Mouse (Mus musculus) pancreas, adult 10 weeks (tissue): ENCODE results near the gene P3h4. TPM values are rescaled to one million over a fixed set of nuclear protein-coding genes. Genes with fewer than 3 reads are reported as not detected.

Experiments
- polyA plus RNA-seq: library from polyadenylated mRNA; stranded (reverse); fragments of 350-450 nt; fragmentation: Illumina TruSeq; extraction: RNeasy Lipid Tissue Mini Kit (QIAGEN cat#74804); gene quantifications from one replicate; pipeline ENCODE4 v1.2.3, GENCODE M21; 2015; ENCODE audit warnings: low read depth, low replicate concordance; ENCODE audit not compliant: insufficient read depth

The P3h4 gene
- polyA plus RNA-seq, result 14.3 TPM

GRCm38 (mm10) chr11:100414021-100414913, at the start of gene P3h4:
Gene P3h4, minus strand, starts transcription at chr11:100414836.

GRCm38 (mm10) chr11:100441797-100442196, 27.2 kb upstream of the P3h4 start, which contains the start of the genes Nt5c3b and Klhl10:
Gene Nt5c3b, minus strand, starts transcription at chr11:100441808.
Gene Klhl10, plus strand, starts transcription at chr11:100441917.

GRCm38 (mm10) chr11:100414914-100415822, 532 bp upstream of the P3h4 start, which contains the start of gene Fkbp10:
Gene Fkbp10, plus strand, starts transcription at chr11:100415697.

GRCm38 (mm10) chr11:100397600-100398389, 16.8 kb downstream of the P3h4 start, which contains the start of gene Jup:
Gene Jup, minus strand, starts transcription at chr11:100397763.

Other genes with a start within 250 kb of the P3h4 start
- not detected for gene Krt9, start 221.6 kb downstream of the P3h4 start, polyA plus RNA-seq
- 1.7 TPM for gene Krt14, start 207.3 kb downstream of the P3h4 start, polyA plus RNA-seq
- gene Krt16, start 165.9 kb downstream of the P3h4 start, polyA plus RNA-seq, result not detected
- gene Krt17, start 153.8 kb downstream of the P3h4 start, polyA plus RNA-seq, result not detected
- not detected for gene Krt42, start 145.0 kb downstream of the P3h4 start, polyA plus RNA-seq
- 260 TPM for gene Eif1, start 95.0 kb downstream of the P3h4 start, polyA plus RNA-seq
- not detected for gene Gast, start 80.4 kb downstream of the P3h4 start, polyA plus RNA-seq
- 10.5 TPM for gene Hap1, start 58.7 kb downstream of the P3h4 start, polyA plus RNA-seq
- gene Jup, start 17.1 kb downstream of the P3h4 start, polyA plus RNA-seq, result 26.4 TPM
- gene Fkbp10, start 861 bp upstream of the P3h4 start, polyA plus RNA-seq, result 7.2 TPM
- gene Nt5c3b, start 27.0 kb upstream of the P3h4 start, polyA plus RNA-seq, result 17.9 TPM
- gene Klhl10, start 27.1 kb upstream of the P3h4 start, polyA plus RNA-seq, result not detected
- gene Klhl11, start 57.9 kb upstream of the P3h4 start, polyA plus RNA-seq, result 2.5 TPM
- gene Acly, start 113.2 kb upstream of the P3h4 start, polyA plus RNA-seq, result 43.7 TPM
- 1.3 TPM for gene Ttc25, start 130.8 kb upstream of the P3h4 start, polyA plus RNA-seq
- 9.4 TPM for gene Cnp, start 160.1 kb upstream of the P3h4 start, polyA plus RNA-seq
- gene Nkiras2, start 204.4 kb upstream of the P3h4 start, polyA plus RNA-seq, result 4.3 TPM
- 115 TPM for gene Dnajc7, start 205.3 kb upstream of the P3h4 start, polyA plus RNA-seq